Mouse (Mus musculus) kidney, embryonic 14.5 days (tissue): ENCODE data around the gene Tmem175. TPM values are rescaled to one million over a fixed set of nuclear protein-coding genes. Genes with fewer than 3 reads are reported as not detected.

Experiments
- ATAC-seq: fragments of 200-750 bp; cut with Nextera tagmentation; 2 replicates; pipeline ENCODE4 v1.8.0; 2017; ENCODE audit warnings: moderate number of reproducible peaks, mild to moderate bottlenecking, moderate TSS enrichment, moderate library complexity; ENCODE audit not compliant: low FRiP score, low TSS enrichment
- H3K27ac ChIP-seq: fragments of 300-500 bp; sonication (generic); 2 replicates; pipeline ENCODE4 v1.5.1; 2014; ENCODE audit warnings: low read depth, mild to moderate bottlenecking, low read length, moderate library complexity, mixed read lengths
- H3K27me3 ChIP-seq: fragments of 300-500 bp; sonication (generic); 2 replicates; pipeline ENCODE4 v1.6.1; 2014; ENCODE audit warnings: mild to moderate bottlenecking, low read length; ENCODE audit not compliant: control insufficient read depth, insufficient read depth
- H3K36me3 ChIP-seq: fragments of 300-500 bp; sonication (generic); 2 replicates; pipeline ENCODE4 v1.6.1; 2014; ENCODE audit warnings: low read length, mixed read lengths; ENCODE audit not compliant: control insufficient read depth, insufficient read depth
- H3K4me1 ChIP-seq: fragments of 300-500 bp; sonication (generic); 2 replicates; pipeline ENCODE4 v1.6.1; 2014; ENCODE audit warnings: low read length, mixed read lengths; ENCODE audit not compliant: control insufficient read depth, insufficient read depth
- H3K4me2 ChIP-seq: fragments of 300-500 bp; sonication (generic); replicated peaks from 2 replicates; pipeline ENCODE4 v1.6.1; 2014; ENCODE audit warnings: low read depth, mild to moderate bottlenecking, low read length
- H3K4me3 ChIP-seq: fragments of 300-500 bp; sonication (generic); 2 replicates; pipeline ENCODE4 v1.5.1; 2014; ENCODE audit warnings: mild to moderate bottlenecking, low read length
- H3K9ac ChIP-seq: fragments of 300-500 bp; sonication (generic); 2 replicates; pipeline ENCODE4 v1.6.1; 2014; ENCODE audit warnings: low read depth, mild to moderate bottlenecking, low read length, moderate library complexity
- H3K9me3 ChIP-seq: fragments of 300-500 bp; sonication (generic); 2 replicates; pipeline ENCODE4 v1.6.1; 2016; ENCODE audit warnings: low read length; ENCODE audit not compliant: control insufficient read depth
- WGBS: fragments of 180-500 bp; shearing (Covaris S2); extraction: QIAGEN DNeasy Blood & Tissue Kit; methylation state at CpG from one replicate; pipeline ENCODE4 v1.1.7; 2014; 5-methylcytosine and 5-hydroxymethylcytosine counted together
- polyA plus RNA-seq: library from polyadenylated mRNA; unstranded; fragments of >200 nt; fragmentation: Nextera tagmentation; extraction: Ambion mirVana; gene quantifications from 2 replicates; pipeline ENCODE4 v1.2.1, GENCODE M21; 2014

The Tmem175 gene
- polyA plus RNA-seq, 1 experiment from 2014 or later: 29.0 TPM

GRCm38 (mm10) chr5:108697341-108697753 is 67.8 kb downstream of the Tmem175 start:
- peaks cover 61% of the 10 kb centered on the region for H3K4me1 ChIP-seq
- H3K27me3 ChIP-seq: no peaks in the 10 kb centered on the region
- H3K4me3 ChIP-seq: no peak overlapping the region
- H3K9me3 ChIP-seq: no peaks in the 10 kb centered on the region
- no peak overlapping the region for H3K4me2 ChIP-seq
- no peaks in the 10 kb centered on the region for H3K36me3 ChIP-seq
- peak overlapping the region; percentile 8; the same call in 1 of the 2 replicates for H3K9ac ChIP-seq
- ATAC-seq: no peak
- WGBS: 17% methylated on average over 4 of the region's 4 CpGs
- H3K27ac ChIP-seq: 0 out of 2 replicates have a peak overlapping the region, but pooled peaks have one; percentile 11

Other genes starting within 250 kb of the Tmem175 start
- gene Pde6b, start 241.4 kb upstream of the Tmem175 start, polyA plus RNA-seq: 0.23 and 0.27 TPM in 2 replicates
- 398 and 564 TPM in 2 replicates for gene Atp5k, start 195.3 kb upstream of the Tmem175 start, polyA plus RNA-seq
- 0.30 and 0.40 TPM in 2 replicates for gene Mfsd7a, start 180.9 kb upstream of the Tmem175 start, polyA plus RNA-seq
- gene Pcgf3, start 168.5 kb upstream of the Tmem175 start, polyA plus RNA-seq: 17.2 and 28.2 TPM in 2 replicates
- 0.17 and 0.23 TPM in 2 replicates for gene Cplx1, start 79.7 kb upstream of the Tmem175 start, polyA plus RNA-seq
- gene Gak, start within 50 bp of the Tmem175 start, polyA plus RNA-seq: 30.4 and 48.8 TPM in 2 replicates
- 11.0 and 11.3 TPM in 2 replicates for gene Idua, start 30.6 kb downstream of the Tmem175 start, polyA plus RNA-seq
- gene Dgkq, start 39.9 kb downstream of the Tmem175 start, polyA plus RNA-seq: 5.0 and 9.1 TPM in 2 replicates
- gene Slc26a1, start 45.8 kb downstream of the Tmem175 start, polyA plus RNA-seq: 0.80 and 1.5 TPM in 2 replicates
- 24.0 and 32.7 TPM in 2 replicates for gene Fgfrl1, start 62.6 kb downstream of the Tmem175 start, polyA plus RNA-seq
- not detected in 2 replicates for gene Rnf212, start 145.2 kb downstream of the Tmem175 start, polyA plus RNA-seq
- gene Tmed11, start 165.6 kb downstream of the Tmem175 start, polyA plus RNA-seq: not detected in 2 replicates
- not detected in 2 replicates for gene Vmn2r8, start 179.1 kb downstream of the Tmem175 start, polyA plus RNA-seq
- not detected in 2 replicates for gene Vmn2r9, start 222.8 kb downstream of the Tmem175 start, polyA plus RNA-seq